Mouse (Mus musculus) midbrain, embryonic 11.5 days (tissue): ENCODE measurements around the gene Inafm2. TPM values are rescaled to one million over a fixed set of nuclear protein-coding genes. Genes with fewer than 3 reads are reported as not detected.

Experiments
- ATAC-seq: fragments of 200-750 bp; cut with Nextera tagmentation; 2 replicates; pipeline ENCODE4 v1.8.0; 2017; ENCODE audit warnings: moderate TSS enrichment, moderate library complexity; ENCODE audit not compliant: low FRiP score
- DNase-seq: peaks from one replicate; pipeline ENCODE4 v3.0.0; 2015; ENCODE audit warnings: low spot score; ENCODE audit errors: missing footprints
- H3K27ac ChIP-seq: fragments of 300-500 bp; sonication (generic); 2 replicates; pipeline ENCODE4 v1.5.1; 2014; ENCODE audit warnings: low read depth, low read length
- H3K27me3 ChIP-seq: fragments of 300-500 bp; sonication (generic); 2 replicates; pipeline ENCODE4 v1.6.1; 2014; ENCODE audit warnings: mild to moderate bottlenecking, low read length, moderate library complexity, mixed read lengths; ENCODE audit not compliant: control insufficient read depth, insufficient read depth
- H3K36me3 ChIP-seq: fragments of 300-500 bp; sonication (generic); 2 replicates; pipeline ENCODE4 v1.6.1; 2014; ENCODE audit warnings: mild to moderate bottlenecking, low read length, moderate library complexity, mixed read lengths; ENCODE audit not compliant: control insufficient read depth, insufficient read depth
- H3K4me1 ChIP-seq: fragments of 300-500 bp; sonication (generic); 2 replicates; pipeline ENCODE4 v1.6.1; 2014; ENCODE audit warnings: low read length; ENCODE audit not compliant: control insufficient read depth, insufficient read depth
- H3K4me2 ChIP-seq: fragments of 300-500 bp; sonication (generic); 2 replicates; pipeline ENCODE4 v1.6.1; 2014; ENCODE audit warnings: mild to moderate bottlenecking, moderate library complexity
- H3K4me3 ChIP-seq: fragments of 300-500 bp; sonication (generic); 2 replicates; pipeline ENCODE4 v1.5.1; 2014; ENCODE audit warnings: low read depth, low read length
- H3K9ac ChIP-seq: fragments of 300-500 bp; sonication (generic); 2 replicates; pipeline ENCODE4 v1.6.1; 2014; ENCODE audit warnings: low read length
- H3K9me3 ChIP-seq: fragments of 300-500 bp; sonication (generic); 2 replicates; pipeline ENCODE4 v1.6.1; 2016; ENCODE audit warnings: low read length; ENCODE audit not compliant: control insufficient read depth
- whole genome bisulfite sequencing: fragments of 180-500 bp; shearing (Covaris S2); extraction: QIAGEN DNeasy Blood & Tissue Kit; methylation state at CpG from one replicate; pipeline ENCODE4 v1.1.7; 2014; 5-methylcytosine and 5-hydroxymethylcytosine counted together
- polyA plus RNA-seq: library from polyadenylated mRNA; unstranded; fragments of >200 nt; fragmentation: Nextera tagmentation; extraction: Ambion mirVana; gene quantifications from 2 replicates; pipeline ENCODE4 v1.2.1, GENCODE M21; 2014

Gene Inafm2
- polyA plus RNA-seq, 1 experiment from 2014 or later = 36.0 TPM

- H3K9ac ChIP-seq = no peak overlapping the region
- no peaks in the 10 kb centered on the region for H3K9me3 ChIP-seq
- H3K27me3 ChIP-seq = peaks cover 5% of the 10 kb centered on the region; the same call in 1 of the 2 replicates
- ATAC-seq (no peak), DNase-seq (no peak)
- H3K27ac ChIP-seq = no peak overlapping the region
- no peaks in the 10 kb centered on the region for H3K36me3 ChIP-seq
- no peak overlapping the region for H3K4me3 ChIP-seq
- peaks cover 22% of the 10 kb centered on the region for H3K4me1 ChIP-seq
- 70% methylated on average over 10 of the region's 10 CpGs for WGBS
- no peak overlapping the region for H3K4me2 ChIP-seq
Observed at GRCm38 (mm10) chr2:118766041-118767033, 20.8 kb downstream of the Inafm2 start.

DNA sequence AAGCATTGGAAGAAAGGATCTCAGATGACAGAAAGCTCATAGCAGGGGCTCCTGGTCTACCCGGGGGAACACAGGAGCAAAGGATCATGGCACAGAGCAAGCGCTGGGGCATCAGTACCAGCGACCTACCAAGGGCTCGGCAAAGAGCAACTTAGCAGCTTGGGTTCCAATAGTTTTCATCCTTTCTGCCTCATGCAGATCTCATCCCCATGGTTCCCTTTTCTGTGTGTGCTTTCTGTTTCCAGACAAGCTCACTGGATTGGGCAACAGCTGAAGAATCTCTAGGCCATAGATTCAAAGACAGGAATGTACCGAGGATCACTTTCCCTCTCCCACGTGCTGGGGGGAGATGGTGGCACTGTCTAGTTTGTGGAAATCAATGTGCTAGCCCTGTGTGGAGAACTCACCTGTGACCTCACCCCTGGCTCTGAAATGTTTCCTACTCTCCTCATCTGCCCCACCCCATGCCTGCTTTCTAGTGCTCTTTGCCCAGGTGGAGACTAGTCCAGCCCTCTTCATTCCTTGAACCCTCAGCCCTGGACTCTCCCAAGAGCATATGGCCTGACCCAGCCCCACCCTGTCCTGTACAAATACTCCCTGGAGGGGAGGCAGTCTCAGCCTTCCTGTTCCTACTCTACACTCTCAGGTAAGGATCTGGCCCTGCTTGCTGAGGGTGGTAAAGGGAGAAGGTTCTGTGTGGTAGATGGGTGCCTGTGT lies 26.8 kb downstream of the Inafm2 start, which contains the start of gene Phgr1:
TSS of gene Phgr1 (plus strand) at position 612 of the 717 bp plus-strand sequence.
- Histone ChIP-seq H3K27me3 (no peaks in the 10 kb centered on the region), H3K9ac (no peak within 1 kb of the TSS), H3K4me1 (no peaks in the 10 kb centered on the region), H3K27ac (no peak within 1 kb of the TSS), H3K4me3 (no peak within 1 kb of the TSS), H3K4me2 (no peak within 1 kb of the TSS), H3K9me3 (no peaks in the 10 kb centered on the region), H3K36me3 (no peaks in the 10 kb centered on the region)
- no peak for DNase-seq
- ATAC-seq = no peak
- 81% methylated on average over 6 of the region's 6 CpGs for WGBS

- no peaks in the 10 kb centered on the region for H3K27me3 ChIP-seq
- peak; percentile 8 for DNase-seq
- no peak overlapping the region for H3K27ac ChIP-seq
- H3K4me3 ChIP-seq = no peak overlapping the region
- H3K4me1 ChIP-seq = peaks cover 4% of the 10 kb centered on the region
- ATAC-seq = no peak
- H3K36me3 ChIP-seq = no peaks in the 10 kb centered on the region
- H3K9ac ChIP-seq = no peak overlapping the region
- no peak overlapping the region for H3K4me2 ChIP-seq
- 90% methylated on average over 2 of the region's 2 CpGs for WGBS
- H3K9me3 ChIP-seq = no peaks in the 10 kb centered on the region
Observed at GRCm38 (mm10) chr2:118774536-118774935, 29.0 kb downstream of the Inafm2 start.

DNA sequence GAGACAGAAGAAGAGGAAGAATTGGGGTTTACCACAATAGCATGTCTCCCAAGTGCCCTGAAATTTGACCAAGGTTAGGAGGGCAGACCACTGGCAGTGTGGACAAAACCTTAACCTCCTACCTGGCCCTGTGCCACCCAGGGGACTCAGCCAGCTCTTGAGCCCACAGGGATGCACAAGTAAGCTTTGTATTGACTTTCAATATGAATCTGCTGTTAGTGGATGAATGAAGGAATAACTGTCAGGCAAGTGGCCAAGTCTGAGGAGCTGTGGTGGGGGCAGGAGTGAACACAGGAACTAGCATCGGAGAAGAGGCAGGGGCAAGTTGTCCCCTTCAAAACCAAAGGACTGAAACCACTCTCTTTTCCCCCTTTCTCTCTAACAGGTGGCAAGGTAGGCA lies 29.8 kb downstream of the Inafm2 start:
- WGBS = 74% methylated on average over 1 of the region's 1 CpGs
- no peaks in the 10 kb centered on the region for H3K36me3 ChIP-seq
- H3K4me2 ChIP-seq = no peak overlapping the region
- no peak overlapping the region for H3K27ac ChIP-seq
- no peaks in the 10 kb centered on the region for H3K27me3 ChIP-seq
- DNase-seq (peak; percentile 4), ATAC-seq (no peak)
- no peak overlapping the region for H3K4me3 ChIP-seq
- H3K4me1 ChIP-seq = peaks cover 6% of the 10 kb centered on the region
- H3K9ac ChIP-seq = no peak overlapping the region
- H3K9me3 ChIP-seq = no peaks in the 10 kb centered on the region

- H3K9me3 ChIP-seq = no peaks in the 10 kb centered on the region
Observed at GRCm38 (mm10) chr2:118775846-118776245, 30.3 kb downstream of the Inafm2 start.

DNA sequence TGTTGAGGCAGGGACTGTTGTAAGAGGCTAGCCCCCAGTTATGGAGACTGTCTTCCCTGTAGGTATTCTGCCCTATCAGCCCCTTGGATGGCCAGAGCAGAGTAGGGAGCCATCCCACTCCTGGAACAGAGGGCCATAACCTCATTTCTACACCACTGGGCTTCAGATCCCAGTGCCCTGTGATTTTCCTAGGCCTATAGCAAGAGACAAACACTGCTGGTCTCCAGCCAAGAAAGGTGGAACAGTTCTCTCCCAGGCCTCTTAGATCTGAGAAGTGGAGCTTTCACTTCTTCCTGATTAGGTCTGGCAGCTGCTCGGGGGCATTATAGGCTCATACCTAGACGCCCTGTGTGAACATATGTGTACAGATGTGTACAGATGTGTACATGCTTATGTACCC lies 30.7 kb downstream of the Inafm2 start:
- Histone ChIP-seq H3K4me3 (no peak overlapping the region), H3K4me2 (no peak overlapping the region), H3K27me3 (no peaks in the 10 kb centered on the region), H3K27ac (no peak overlapping the region), H3K4me1 (peaks cover 6% of the 10 kb centered on the region), H3K9ac (no peak overlapping the region), H3K36me3 (no peaks in the 10 kb centered on the region), H3K9me3 (no peaks in the 10 kb centered on the region)
- ATAC-seq (no peak), DNase-seq (peak; percentile 64)
- WGBS = 85% methylated on average over 2 of the region's 2 CpGs

More at GRCm38 (mm10) chr2:118775846-118776245, 30.3 kb downstream of the Inafm2 start:
- Histone ChIP-seq H3K4me3 (no peak overlapping the region), H3K27me3 (no peaks in the 10 kb centered on the region), H3K4me2 (no peak overlapping the region), H3K27ac (no peak overlapping the region), H3K4me1 (peaks cover 6% of the 10 kb centered on the region), H3K9ac (no peak overlapping the region), H3K36me3 (no peaks in the 10 kb centered on the region)
- 78% methylated on average over 3 of the region's 4 CpGs for WGBS
- ATAC-seq (no peak), DNase-seq (no peak)

DNA sequence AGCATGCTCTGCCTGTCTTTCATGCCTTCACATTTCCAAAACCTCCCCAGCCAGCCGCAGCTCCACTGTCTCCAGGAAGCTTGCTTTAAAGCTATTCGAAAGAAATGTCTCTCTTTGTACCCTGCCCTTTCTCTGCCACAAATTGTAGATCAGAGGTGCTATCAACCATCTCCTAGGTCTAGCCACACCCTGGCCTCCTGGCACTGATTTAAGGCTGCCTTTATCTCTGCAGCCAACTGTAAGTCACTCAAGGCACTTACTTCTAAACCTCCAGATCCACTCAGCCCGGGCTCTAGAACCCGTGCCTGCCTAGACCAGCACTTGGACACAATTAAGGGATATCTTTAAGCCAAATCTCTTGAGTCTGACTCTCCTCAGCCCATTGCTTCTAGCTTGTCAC lies 32.9 kb downstream of the Inafm2 start:
- Histone ChIP-seq H3K9me3 (no peaks in the 10 kb centered on the region), H3K4me1 (peaks cover 6% of the 10 kb centered on the region), H3K27me3 (no peaks in the 10 kb centered on the region), H3K27ac (no peak overlapping the region), H3K9ac (no peak overlapping the region), H3K36me3 (no peaks in the 10 kb centered on the region), H3K4me2 (no peak overlapping the region), H3K4me3 (no peak overlapping the region)
- no peak for ATAC-seq
- DNase-seq = peak; percentile 47
- WGBS = 88% methylated on average over 4 of the region's 4 CpGs

GRCm38 (mm10) chr2:118779065-118779464 lies 33.5 kb downstream of the Inafm2 start:
- WGBS = 8% methylated on average over 10 of the region's 10 CpGs
- ATAC-seq (peak; percentile 22; the same call in 1 of the 2 replicates), DNase-seq (no peak)
- Histone ChIP-seq H3K9ac (peak overlapping the region; percentile 46), H3K4me2 (peak overlapping the region; percentile 46), H3K4me1 (peaks cover 6% of the 10 kb centered on the region), H3K36me3 (no peaks in the 10 kb centered on the region), H3K27me3 (no peaks in the 10 kb centered on the region), H3K4me3 (peak overlapping the region; percentile 36), H3K27ac (no peak overlapping the region), H3K9me3 (no peaks in the 10 kb centered on the region)
